Mouse (Mus musculus) lung, embryonic 14.5 days (tissue): ENCODE data around the gene Smarcd2. TPM values are rescaled to one million over a fixed set of nuclear protein-coding genes. Genes with fewer than 3 reads are reported as not detected.

Experiments
- ATAC-seq: fragments of 200-750 bp; cut with Nextera tagmentation; 2 replicates; pipeline ENCODE4 v1.8.0; 2017; ENCODE audit warnings: mild to moderate bottlenecking, moderate TSS enrichment, moderate library complexity; ENCODE audit not compliant: insufficient read depth
- DNase-seq: peaks from one replicate; pipeline ENCODE4 v3.0.0-alpha.2; 2015
- H3K27ac ChIP-seq: fragments of 300-500 bp; sonication (generic); 2 replicates; pipeline ENCODE4 v1.5.1; 2014; ENCODE audit warnings: low read depth, mild to moderate bottlenecking, moderate library complexity
- H3K27me3 ChIP-seq: fragments of 300-500 bp; sonication (generic); 2 replicates; pipeline ENCODE4 v1.6.1; 2014; ENCODE audit warnings: low read length, control low read depth; ENCODE audit not compliant: insufficient read depth
- H3K36me3 ChIP-seq: fragments of 300-500 bp; sonication (generic); 2 replicates; pipeline ENCODE4 v1.6.1; 2014; ENCODE audit warnings: control low read depth; ENCODE audit not compliant: insufficient read depth
- H3K4me1 ChIP-seq: fragments of 300-500 bp; sonication (generic); 2 replicates; pipeline ENCODE4 v1.6.1; 2014; ENCODE audit warnings: antibody characterized with exemption, control low read depth; ENCODE audit not compliant: insufficient read depth
- H3K4me2 ChIP-seq: fragments of 300-500 bp; sonication (generic); 2 replicates; pipeline ENCODE4 v1.6.1; 2014; ENCODE audit warnings: mild to moderate bottlenecking
- H3K4me3 ChIP-seq: fragments of 300-500 bp; sonication (generic); 2 replicates; pipeline ENCODE4 v1.5.1; 2014; ENCODE audit warnings: low read depth, low read length
- H3K9ac ChIP-seq: fragments of 300-500 bp; sonication (generic); 2 replicates; pipeline ENCODE4 v1.6.1; 2014
- H3K9me3 ChIP-seq: fragments of 300-500 bp; sonication (generic); 2 replicates; pipeline ENCODE4 v1.6.1; 2016; ENCODE audit warnings: low read depth, low read length, control low read depth
- CTCF ChIP-seq: IDR thresholded peaks from 2 replicates; pipeline ENCODE4 v1.5.1; 2016; ENCODE audit warnings: antibody characterized with exemption, low read depth
- WGBS: fragments of 180-500 bp; shearing (Covaris S2); extraction: QIAGEN DNeasy Blood & Tissue Kit; methylation state at CpG from one replicate; pipeline ENCODE4 v1.1.7; 2014; 5-methylcytosine and 5-hydroxymethylcytosine counted together
- polyA plus RNA-seq: library from polyadenylated mRNA; unstranded; fragments of >200 nt; fragmentation: Nextera tagmentation; extraction: Ambion mirVana; gene quantifications from 2 replicates; pipeline ENCODE4 v1.2.1, GENCODE M21; 2014

Gene Smarcd2
- polyA plus RNA-seq, 1 experiment from 2014 or later = 91.0 TPM

DNA sequence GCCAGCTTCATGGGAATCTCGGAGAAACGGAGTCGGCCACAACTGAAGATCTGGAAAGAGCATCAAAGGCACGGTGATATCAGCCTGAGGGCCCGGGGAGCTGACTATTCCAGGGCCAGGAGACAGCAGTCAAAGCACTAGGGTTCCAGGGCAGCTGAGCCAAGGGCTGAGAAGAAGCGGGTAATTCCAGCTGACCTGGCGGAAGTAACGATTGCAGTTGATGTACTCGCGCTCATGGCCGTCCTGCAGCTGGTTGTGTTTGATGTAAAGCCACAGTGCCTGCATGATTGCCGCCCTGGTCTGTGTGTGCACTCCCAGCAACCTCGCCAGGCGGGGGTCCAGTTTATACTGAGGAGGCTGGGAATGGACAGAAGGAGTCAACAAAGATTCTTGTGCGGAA, 7.8 kb downstream of the Smarcd2 start:
- no peak for ATAC-seq
- H3K9ac ChIP-seq = no peak overlapping the region
- 87% methylated on average over 15 of the region's 15 CpGs for WGBS
- H3K9me3 ChIP-seq = no peaks in the 10 kb centered on the region
- no peak overlapping the region for H3K4me3 ChIP-seq
- no peaks in the 10 kb centered on the region for H3K27me3 ChIP-seq
- no peak overlapping the region for H3K4me2 ChIP-seq
- DNase-seq = no peak
- TF ChIP-seq CTCF = no peak
- H3K4me1 ChIP-seq = peaks cover 14% of the 10 kb centered on the region
- no peak overlapping the region for H3K27ac ChIP-seq
- H3K36me3 ChIP-seq = peaks cover 79% of the 10 kb centered on the region

DNA sequence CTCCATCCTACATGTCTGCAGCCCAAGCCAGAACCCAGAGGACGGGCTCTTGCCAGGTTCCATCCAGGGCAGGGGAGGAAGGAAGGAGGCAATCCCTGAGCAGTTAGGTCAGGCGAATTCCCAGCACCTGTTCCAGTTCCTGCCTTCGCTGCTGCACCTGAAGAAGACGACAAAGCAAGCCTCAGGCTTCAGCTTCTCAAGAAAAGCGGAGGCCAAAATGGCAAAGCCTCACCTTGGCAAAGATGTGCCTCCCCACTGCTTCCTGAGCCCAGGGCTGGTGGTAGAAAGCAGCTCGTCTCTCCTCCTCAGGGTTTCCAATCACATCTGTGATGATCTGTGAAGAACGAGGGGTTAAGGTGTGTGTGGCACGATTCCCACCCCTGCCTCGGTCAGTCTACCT, 8.8 kb downstream of the Smarcd2 start:
- no peak overlapping the region for H3K27ac ChIP-seq
- H3K9me3 ChIP-seq = no peaks in the 10 kb centered on the region
- WGBS = 86% methylated on average over 9 of the region's 9 CpGs
- no peak overlapping the region for H3K4me2 ChIP-seq
- H3K27me3 ChIP-seq = no peaks in the 10 kb centered on the region
- peaks cover 9% of the 10 kb centered on the region for H3K4me1 ChIP-seq
- TF ChIP-seq CTCF = no peak
- no peak overlapping the region for H3K4me3 ChIP-seq
- no peak overlapping the region for H3K9ac ChIP-seq
- peaks cover 88% of the 10 kb centered on the region for H3K36me3 ChIP-seq
- DNase-seq = no peak
- no peak for ATAC-seq

- Histone ChIP-seq H3K4me1 (peaks cover 8% of the 10 kb centered on the region; the same call in 1 of the 2 replicates), H3K27me3 (no peaks in the 10 kb centered on the region), H3K27ac (no peak overlapping the region), H3K36me3 (peaks cover 83% of the 10 kb centered on the region), H3K4me3 (no peak overlapping the region), H3K9ac (no peak overlapping the region), H3K9me3 (no peaks in the 10 kb centered on the region), H3K4me2 (no peak overlapping the region)
- DNase-seq = no peak
- no peak for TF ChIP-seq CTCF
- WGBS = 59% methylated on average over 14 of the region's 14 CpGs
- ATAC-seq = no peak
These were observed 11.8 kb downstream of the Smarcd2 start for GRCm38 (mm10) chr11:106260826-106261450.

DNA sequence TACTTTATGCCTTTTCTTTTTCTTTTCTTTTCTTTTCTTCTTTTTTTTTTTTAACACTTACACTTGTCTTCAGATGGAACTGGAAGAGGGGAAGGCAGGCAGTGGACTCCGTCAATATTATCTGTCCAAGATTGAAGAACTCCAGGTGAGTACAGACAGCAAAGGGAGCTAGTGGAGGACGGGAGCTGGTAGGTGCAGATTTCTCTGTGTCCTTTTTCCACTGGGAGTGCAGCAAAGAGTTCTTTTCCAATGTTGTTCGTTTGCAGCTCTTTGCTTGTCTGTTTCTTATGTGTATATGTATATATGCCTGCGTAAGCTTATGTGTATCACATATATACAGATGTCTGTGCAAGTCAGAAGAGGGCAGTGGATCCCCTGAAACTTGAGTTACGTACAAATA, 16.0 kb downstream of the Smarcd2 start:
- Histone ChIP-seq H3K9me3 (no peaks in the 10 kb centered on the region), H3K4me2 (peak overlapping the region; percentile 95), H3K27ac (no peak overlapping the region), H3K4me3 (peak overlapping the region; percentile 81), H3K36me3 (peaks cover 64% of the 10 kb centered on the region), H3K4me1 (peaks cover 10% of the 10 kb centered on the region; the same call in 1 of the 2 replicates), H3K9ac (peak overlapping the region; percentile 78), H3K27me3 (no peaks in the 10 kb centered on the region)
- DNase-seq (no peak), ATAC-seq (no peak)
- TF ChIP-seq CTCF = no peak
- WGBS = 54% methylated on average over 5 of the region's 5 CpGs

GRCm38 (mm10) chr11:106255685-106256451, 16.9 kb downstream of the Smarcd2 start, which contains the start of the genes Ftsj3 and Psmc5:
Gene Ftsj3, minus strand, starts transcription at chr11:106256079.
Gene Psmc5, plus strand, starts transcription at chr11:106256154.
- H3K4me3 ChIP-seq = peak within 1 kb of the TSS; percentile 81
- peak within 1 kb of the TSS; percentile 76 for H3K27ac ChIP-seq
- peaks cover 64% of the 10 kb centered on the region for H3K36me3 ChIP-seq
- peaks cover 10% of the 10 kb centered on the region; the same call in 1 of the 2 replicates for H3K4me1 ChIP-seq
- no peaks in the 10 kb centered on the region for H3K27me3 ChIP-seq
- ATAC-seq (peak; percentile 95), DNase-seq (peak; percentile 98)
- peak; percentile 47 for TF ChIP-seq CTCF
- WGBS = under 1% methylated on average over 42 of the region's 42 CpGs
- H3K9ac ChIP-seq = peak within 1 kb of the TSS; percentile 78
- no peaks in the 10 kb centered on the region for H3K9me3 ChIP-seq
- peak within 1 kb of the TSS; percentile 95 for H3K4me2 ChIP-seq

DNA sequence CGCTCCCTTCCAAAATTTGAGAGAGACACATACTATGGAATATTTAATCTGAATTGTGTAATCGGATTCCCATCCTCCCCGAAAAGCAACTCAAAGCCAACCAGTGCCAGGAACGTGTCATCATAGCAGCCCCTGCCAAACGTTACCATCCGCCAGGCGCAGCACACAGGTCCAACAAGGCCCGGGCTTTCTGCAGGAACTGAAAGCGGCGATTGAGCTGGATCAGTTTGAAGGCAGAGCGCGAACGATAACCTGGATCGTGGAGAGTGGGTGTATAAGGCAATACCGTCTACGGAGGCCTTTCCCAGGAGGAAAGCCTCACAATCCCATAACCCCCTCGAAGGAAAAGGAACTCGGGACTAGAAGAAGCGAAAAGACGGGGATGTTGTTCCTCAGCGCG, 17.6 kb downstream of the Smarcd2 start:
- Histone ChIP-seq H3K27me3 (no peaks in the 10 kb centered on the region), H3K9ac (peak overlapping the region; percentile 78), H3K4me1 (peaks cover 10% of the 10 kb centered on the region; the same call in 1 of the 2 replicates), H3K4me2 (peak overlapping the region; percentile 95), H3K4me3 (peak overlapping the region; percentile 81), H3K9me3 (no peaks in the 10 kb centered on the region), H3K27ac (peak overlapping the region; percentile 50; the same call in 1 of the 2 replicates), H3K36me3 (peaks cover 66% of the 10 kb centered on the region)
- 2% methylated on average over 22 of the region's 22 CpGs for WGBS
- ATAC-seq (peak; percentile 0; the same call in 1 of the 2 replicates), DNase-seq (peak; percentile 21)
- TF ChIP-seq CTCF = no peak

- Histone ChIP-seq H3K9me3 (no peaks in the 10 kb centered on the region), H3K36me3 (peaks cover 69% of the 10 kb centered on the region), H3K27me3 (no peaks in the 10 kb centered on the region), H3K9ac (peak overlapping the region; percentile 78), H3K27ac (no peak overlapping the region), H3K4me3 (peak overlapping the region; percentile 81), H3K4me2 (peak overlapping the region; percentile 95), H3K4me1 (peaks cover 10% of the 10 kb centered on the region; the same call in 1 of the 2 replicates)
- ATAC-seq = no peak
- no peak for TF ChIP-seq CTCF
- 11% methylated on average over 2 of the region's 2 CpGs for WGBS
- DNase-seq = no peak
These were observed 18.0 kb downstream of the Smarcd2 start for GRCm38 (mm10) chr11:106254767-106255166.
